Mouse (Mus musculus): ENCODE data around the gene Tmem161b. TPM values are rescaled to one million over a fixed set of nuclear protein-coding genes. Genes with fewer than 3 reads are reported as not detected.

The Tmem161b gene
- 1.2 and 3.4 TPM in 2 replicates for polyA plus RNA-seq (2012; rRNA removed)

DNA sequence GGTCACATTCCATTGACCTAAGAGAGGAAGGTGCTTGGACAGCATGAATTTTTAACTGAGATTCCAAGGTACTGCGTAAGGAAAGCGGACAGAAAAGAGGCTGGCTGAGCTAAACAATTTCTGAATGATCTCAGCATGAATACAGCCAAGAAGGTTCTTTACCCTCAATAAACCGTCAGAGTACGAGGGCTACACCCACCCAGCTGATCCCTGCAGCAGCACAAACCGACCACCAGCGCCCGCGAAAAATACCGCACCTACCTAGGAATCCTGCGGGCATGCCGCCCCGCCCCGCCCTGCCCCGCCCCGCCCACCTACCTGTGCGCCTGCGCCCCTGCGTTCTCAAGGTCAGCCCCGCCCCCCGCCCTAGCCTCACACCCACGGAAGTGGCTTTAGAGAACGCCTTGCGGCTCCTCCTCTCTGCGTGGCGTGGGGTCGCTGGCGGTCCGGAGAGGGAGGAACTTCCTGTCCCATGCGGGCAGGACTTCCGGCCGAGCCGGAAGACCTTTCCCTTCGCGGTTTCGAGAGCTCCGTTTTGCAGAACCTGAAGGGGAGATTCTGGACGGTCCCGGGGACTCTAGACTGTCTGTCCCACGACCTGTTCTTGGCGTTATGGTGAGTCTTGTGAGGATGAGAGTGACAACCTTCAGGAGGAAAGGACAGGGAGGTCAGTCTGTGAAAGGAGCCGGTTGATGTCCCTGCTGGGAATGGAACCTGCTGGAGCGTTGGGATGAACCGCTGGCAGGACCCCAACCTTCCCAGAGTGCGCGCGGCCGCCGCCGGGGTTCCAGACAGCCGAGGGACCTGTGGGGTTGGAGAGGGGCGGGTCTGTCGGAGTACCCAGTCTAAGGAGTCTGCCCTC lies at the start of gene Tmem161b:
Gene Tmem161b, plus strand, starts transcription at position 477 of the 862 bp plus-strand sequence.

